Mouse (Mus musculus) common myeloid progenitor, adult 5-6 weeks (primary cell): ENCODE measurements around the gene Ice1. TPM values are rescaled to one million over a fixed set of nuclear protein-coding genes. Genes with fewer than 3 reads are reported as not detected.
A peak's percentile ranks its signal among the peaks of the same experiment; 100 is the strongest.

Source experiments
- ATAC-seq: replicated peaks from 2 replicates; pipeline ENCODE4 v1.8.0; 2016; ENCODE audit warnings: low read depth, mild to moderate bottlenecking, moderate TSS enrichment, inconsistent platforms; ENCODE audit not compliant: poor library complexity, severe bottlenecking
- total RNA-seq: library from RNA; stranded (forward); fragments of 200-1000, 187-1606 nt; gene quantifications from 2 replicates; pipeline ENCODE4 v1.2.3, GENCODE M21; 2017

Ice1 gene
- total RNA-seq, 1 experiment from 2014 or later, result 36.6 TPM

DNA sequence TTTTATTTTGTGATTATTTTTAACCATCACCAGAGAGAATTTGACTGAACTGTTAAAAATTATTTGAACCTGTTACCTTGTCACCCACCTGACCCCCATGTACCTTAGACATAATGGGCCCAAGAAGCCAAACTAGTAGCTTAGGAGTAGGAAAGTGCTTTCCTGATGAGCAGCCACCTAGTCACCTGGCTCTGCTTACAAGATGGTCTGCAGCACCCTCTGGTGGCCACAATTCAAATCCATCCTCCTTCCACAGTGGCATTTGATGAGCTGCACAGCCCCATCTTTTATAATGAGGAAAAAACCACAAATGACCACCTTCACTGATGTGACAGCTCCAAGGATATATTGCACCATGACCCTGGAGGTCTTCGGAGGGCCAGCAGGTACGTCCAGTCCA is 50.5 kb downstream of the Ice1 start:
- peak; percentile 67; the same call in 1 of the 2 replicates for ATAC-seq

DNA sequence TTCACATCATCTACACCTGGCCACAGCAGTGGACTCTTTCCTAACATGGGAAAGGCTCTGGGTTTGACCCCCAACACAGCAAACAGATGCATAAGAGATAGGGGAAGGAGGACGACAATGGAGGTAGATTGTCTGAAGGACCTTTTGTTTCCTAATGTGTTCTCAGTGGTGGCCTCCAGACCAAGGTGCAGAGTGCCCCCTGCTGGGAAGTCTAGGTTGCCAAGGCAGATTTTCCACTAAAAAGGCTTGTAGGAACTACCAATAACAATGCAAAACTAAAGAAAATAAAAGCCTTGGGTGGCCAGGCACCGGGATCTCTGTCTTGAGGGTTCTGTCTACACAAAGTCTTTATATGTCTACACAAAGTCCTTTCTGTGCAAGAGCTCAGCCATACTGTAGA is 54.9 kb downstream of the Ice1 start:
- no peak for ATAC-seq

DNA sequence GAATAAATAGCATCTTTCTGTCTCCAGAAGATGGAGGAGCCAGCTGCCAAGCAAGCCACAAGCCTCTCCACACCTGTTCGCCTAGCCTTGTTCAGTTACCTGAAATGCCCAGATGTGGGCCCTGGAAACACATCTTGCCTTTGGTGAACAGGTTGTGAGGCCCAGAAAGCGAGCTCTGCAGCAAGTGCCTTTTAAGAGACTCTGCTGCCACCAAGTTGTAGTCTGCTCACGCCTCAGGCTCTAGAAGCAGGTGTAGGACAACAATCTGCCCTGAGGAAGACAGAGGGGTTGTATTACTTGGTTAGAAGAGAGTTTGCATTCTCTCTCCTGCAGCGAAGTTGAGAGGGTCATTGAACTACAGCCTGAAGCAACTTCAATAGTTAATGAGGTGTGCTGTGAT is 55.9 kb downstream of the Ice1 start:
- no peak for ATAC-seq

DNA sequence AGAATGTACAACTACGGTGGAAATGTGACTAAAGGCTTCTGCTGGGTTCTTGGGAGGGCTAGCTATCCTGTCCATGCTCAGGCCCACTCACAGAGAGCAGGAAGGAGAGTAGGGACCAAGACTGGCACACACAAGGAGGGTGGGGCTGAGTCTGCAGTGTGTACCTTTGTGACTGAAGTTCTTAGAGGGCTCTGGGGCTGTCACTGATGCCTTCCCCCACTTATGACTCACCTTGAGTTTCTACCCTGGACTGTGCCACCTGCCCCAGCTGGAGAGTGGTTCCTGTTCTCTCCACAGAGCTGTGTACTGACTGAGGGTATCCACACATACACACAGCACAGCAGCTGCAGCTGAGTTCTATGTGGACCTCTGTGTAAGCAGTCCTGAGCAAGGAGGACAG is 63.2 kb downstream of the Ice1 start:
- no peak for ATAC-seq

DNA sequence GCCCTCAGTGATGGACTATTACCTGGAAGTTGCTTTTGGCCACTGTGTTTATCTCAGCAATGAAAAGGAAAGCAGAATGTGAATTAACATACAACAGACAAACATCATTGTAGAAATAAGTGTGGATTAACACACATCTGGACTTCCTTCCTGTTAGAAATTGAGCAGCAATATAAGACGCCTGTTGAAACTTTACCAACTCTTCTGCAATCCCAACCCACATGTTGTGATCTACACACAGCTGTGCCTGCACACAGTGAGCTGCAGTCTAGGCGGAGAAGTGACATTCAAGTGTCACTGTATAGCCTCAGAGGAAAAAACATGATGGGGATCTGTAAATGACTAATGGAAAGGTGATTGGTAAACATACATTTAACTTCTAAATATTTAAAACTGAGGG is 69.5 kb downstream of the Ice1 start:
- no peak for ATAC-seq

DNA sequence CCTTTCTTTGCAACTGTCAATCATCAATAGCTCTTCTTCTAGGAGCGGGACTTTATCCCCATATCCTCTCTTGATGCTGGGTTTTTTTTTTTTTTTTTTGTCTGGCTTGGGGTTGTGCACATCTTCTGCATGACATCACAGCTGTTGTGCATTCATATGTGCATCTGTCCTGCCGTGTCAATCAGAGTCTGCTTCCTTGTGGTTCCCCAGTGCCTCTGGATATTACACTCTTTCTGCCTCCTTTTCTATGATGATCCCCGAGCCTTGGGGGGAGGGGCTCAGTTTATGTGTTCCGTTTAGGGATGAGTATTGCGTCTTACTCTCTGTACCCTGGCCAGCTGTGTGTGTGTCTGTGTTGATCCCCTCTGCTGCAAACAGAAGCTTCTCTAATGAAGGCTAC is 84.0 kb downstream of the Ice1 start:
- ATAC-seq, result no peak

DNA sequence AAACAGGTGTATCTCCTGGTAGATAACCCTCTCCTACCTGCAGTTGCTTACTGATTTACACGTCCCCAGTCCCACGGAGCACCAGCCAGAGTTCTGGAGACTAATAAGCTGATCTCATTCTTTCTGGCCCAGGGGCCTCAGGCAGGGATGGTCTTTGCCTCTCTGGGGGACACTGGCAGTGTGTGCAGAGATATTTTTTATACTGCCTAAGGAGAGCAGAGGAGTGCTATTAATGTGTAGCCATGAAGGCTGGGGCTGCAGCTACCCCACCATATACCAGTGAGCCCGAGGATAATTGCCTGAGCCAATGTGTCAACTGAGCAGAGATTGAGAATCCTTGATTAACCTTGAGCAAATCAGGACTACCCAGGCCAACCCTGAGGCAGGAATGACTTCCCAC is 90.0 kb downstream of the Ice1 start:
- no peak for ATAC-seq

DNA sequence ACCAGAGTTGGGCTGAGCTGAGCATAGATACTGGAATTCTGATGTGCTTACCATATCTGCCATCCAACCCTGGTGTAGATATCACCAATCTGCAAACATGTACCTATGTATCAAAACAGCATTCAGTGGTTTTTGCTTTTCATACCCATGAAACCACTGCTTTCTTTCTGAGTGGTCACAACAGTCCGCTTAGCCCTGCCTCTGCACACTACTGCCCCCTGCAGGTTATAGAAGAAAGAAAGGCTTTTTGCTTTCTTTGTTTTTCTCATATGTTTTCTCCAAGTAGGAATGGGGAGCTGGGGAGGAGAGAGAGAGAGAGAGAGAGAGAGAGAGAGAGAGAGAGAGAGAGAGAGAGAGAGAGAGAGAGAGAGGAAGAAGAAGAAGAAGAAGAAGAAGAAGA is 92.2 kb downstream of the Ice1 start:
- ATAC-seq, result no peak

DNA sequence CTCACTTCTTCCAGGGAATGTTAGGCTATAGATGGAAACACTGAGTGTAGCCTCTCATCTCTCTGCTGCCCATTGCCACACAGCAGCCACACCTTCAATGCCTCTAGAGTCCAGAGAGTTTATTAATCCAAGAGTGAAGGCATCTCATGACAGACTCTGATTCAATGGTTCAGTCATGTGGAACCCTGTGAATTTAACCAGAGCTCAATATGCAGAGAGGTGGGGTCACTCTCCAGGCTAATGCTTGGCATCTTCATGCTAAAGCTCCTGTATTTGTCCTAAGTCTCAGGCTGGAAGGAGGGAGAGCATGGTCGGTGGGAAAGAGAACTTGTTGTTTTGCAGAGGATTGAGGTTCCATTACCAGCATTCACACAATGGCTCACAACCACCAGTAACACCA is 97.6 kb downstream of the Ice1 start:
- ATAC-seq, result no peak

DNA sequence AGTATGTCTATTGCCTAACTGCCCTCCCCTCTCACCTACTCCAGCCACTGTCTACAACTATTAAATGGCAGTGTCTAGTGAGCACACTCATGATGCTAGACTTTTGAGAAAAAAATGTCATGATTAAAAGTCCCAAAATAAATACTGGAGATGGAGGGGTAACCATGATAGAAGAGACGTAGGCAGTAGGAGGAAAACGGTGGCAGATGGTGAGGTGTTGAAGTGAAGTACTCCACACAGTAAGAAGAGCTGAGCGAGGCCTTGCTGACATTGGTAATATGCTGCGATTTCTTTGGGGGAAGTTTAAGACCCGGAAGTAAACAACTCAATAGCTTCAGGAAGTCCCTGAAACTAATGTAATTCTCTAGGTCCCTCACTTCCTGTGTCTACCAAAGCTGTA is 104.0 kb downstream of the Ice1 start:
- ATAC-seq, result no peak

DNA sequence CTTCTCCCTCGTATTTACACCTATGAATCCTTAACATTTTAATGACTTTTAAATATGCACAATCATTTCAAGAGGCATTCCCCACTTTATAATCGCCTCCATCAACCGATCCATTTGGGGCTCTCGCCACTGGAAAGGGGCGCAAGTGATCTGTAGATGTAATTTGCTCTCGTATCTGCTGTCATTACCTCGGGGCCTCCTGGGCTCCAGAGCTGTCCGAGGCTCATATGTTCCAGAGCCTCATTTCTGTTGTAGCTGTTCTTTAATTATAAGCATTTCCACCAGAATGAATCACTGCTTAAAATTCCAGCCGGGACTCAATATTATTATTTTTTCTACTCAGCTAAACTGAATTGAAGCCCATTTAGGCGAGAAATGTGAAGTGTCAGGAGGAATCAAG is 104.7 kb downstream of the Ice1 start:
- no peak for ATAC-seq

DNA sequence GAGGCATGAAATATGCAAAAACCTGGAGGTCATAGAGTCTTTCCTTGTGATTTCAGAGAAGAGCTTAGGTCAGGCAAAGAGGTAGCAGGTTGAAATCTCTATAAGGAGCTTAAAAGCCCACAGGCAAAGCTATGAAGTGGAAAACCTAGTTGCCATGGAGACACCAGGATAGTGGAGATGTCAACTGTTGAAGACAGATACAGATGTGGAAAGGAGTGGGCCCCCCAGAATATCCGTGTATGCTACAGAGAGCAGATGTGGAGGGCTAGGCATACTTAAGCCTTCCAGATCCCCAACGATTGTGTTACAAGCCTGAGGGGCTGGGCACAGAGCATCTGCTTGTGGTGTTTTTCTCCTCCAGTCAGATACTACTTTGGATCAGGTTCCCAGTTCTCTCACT is 119.8 kb downstream of the Ice1 start:
- ATAC-seq, result no peak

DNA sequence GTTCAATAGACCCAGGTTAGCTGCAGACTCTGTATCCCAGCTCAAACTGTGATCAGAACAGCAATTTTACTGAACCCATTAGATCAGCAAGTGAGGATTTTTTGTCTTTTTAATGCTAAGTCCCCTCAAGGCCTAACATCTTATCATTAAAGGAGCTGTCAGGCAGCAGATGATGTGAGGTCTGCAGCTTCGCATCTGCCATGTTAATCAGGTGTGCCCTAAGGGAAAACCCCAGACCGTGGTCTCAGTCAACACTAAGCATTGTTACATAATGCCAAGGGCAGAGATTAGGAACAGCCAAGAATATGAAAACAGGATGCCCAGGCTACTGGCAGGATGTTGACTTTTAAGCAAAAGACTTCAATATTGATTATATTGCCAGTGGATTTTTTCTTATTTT is 122.4 kb downstream of the Ice1 start:
- ATAC-seq, result no peak

DNA sequence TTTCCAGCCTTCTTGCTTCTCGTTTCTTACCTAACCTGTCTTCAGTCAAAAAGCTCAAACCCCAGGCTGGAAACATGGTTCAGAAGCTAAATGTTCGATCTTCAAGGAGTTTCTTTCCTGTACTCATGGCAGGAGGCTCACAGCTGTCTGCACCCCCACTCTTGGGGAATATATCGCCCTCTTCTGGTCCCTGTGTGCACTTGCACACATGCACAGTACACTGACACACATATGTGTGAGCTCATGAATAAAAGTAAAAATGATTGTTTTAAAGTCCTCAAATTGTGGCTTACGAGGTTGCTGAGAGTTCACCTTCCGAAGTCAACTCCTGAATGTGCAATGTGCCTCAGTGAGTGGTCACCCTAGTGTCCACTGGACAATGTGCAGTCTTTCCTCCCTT is 127.2 kb downstream of the Ice1 start:
- no peak for ATAC-seq

DNA sequence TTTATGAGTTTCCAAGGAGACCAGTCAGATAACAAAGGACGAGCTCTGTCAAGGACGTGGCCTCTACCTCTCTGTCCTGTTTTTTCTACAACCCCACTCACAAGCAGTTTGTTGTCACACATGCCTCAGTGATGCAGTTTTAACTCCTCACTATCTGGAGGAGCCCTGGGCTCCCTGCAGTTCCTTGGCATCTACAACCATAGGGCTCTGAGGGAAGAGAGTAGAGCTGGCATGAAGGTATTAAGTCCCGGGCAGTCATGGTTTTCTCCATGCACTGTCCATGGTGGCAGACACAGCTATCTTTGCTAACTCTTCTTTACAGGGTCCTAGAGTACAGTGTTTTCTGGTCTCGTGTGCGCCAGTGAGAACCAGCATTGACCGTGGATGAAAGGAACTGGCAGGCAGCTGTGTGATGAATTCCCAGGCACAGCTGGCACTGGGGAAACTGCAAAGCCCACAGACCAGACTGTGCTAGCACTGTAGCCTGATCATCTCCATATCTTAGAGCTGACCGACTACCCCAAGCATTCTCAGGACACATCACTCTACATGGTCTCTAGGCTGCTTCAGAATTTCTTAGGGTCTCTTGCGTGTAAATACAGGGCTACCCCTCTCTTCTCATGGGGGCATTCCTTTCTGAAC is 127.9 kb downstream of the Ice1 start:
- no peak for ATAC-seq

DNA sequence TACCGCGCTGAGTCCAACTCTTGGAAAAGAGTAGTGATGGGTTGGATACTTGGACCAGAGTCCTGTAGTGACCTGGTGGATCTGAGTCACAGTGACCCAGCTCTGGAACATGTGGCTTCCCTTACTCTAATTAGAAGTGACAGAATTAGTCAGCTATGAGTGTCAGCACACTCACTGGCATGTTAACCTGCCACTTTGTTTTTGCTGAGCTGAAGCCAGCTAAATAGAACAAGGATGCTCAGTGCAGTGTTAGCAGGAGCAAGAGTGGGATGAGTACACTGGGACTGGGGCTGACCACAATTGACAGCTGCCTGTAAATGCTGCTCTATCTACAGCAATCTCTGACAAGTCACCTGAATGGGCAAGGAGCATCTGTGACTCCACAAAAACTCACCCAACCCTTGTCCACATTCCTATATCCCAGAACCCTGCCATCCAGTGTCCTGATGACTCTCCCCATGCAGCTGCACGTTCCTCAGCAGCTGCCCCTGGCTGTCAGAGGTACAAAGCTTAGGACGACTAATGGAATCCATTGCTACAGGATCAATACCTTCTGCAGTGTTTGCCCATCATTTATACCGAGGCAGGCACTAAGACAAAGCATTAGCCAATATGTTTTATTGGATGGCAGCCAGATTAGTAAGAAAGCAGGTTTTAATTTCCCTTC is 128.6 kb downstream of the Ice1 start:
- no peak for ATAC-seq

Other genes with a start within 250 kb of the Ice1 start
- gene Adamts16, start 204.2 kb upstream of the Ice1 start, total RNA-seq, result not detected in 2 replicates